Mouse (Mus musculus) ZHBTc4 (cell line): ENCODE data around the gene Cwc25.
"Not testable (repeated sequence)": the region's sequence is repeated elsewhere in the genome, so short reads cannot be mapped to it uniquely, and the experiment has no call there.

Source experiments
- DNase-seq: peaks from one replicate; pipeline ENCODE4 v3.0.0-alpha.2; 2011; ENCODE audit warnings: low read depth, low spot score

The Cwc25 gene

GRCm38 (mm10) chr11:97775808-97776496 is 9.6 kb upstream of the Cwc25 start, which contains the start of gene 1700001P01Rik:
Gene 1700001P01Rik (minus strand): TSS chr11:97775918.
- peak; percentile 87 for DNase-seq

DNA sequence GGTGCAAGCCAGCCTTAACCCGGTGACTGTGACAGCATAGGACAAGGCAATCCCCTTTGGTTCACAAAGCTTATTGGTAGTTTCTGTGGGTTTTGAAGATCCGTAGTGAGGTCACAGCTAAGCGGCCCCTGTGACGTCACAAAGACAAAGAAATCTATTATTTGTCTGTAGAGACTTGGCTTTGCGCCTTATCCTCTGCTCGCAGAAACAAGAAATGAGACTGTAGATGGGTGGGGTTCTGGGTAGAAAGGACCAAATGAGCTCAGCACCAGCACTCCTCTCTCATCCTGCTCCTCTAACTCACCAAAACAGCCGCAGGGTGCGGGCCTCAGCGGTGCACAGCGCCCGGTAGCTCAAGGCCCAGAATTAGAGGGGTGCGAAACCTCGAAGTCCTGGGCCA is 8.8 kb upstream of the Cwc25 start:
- DNase-seq, result peak; percentile 61

DNA sequence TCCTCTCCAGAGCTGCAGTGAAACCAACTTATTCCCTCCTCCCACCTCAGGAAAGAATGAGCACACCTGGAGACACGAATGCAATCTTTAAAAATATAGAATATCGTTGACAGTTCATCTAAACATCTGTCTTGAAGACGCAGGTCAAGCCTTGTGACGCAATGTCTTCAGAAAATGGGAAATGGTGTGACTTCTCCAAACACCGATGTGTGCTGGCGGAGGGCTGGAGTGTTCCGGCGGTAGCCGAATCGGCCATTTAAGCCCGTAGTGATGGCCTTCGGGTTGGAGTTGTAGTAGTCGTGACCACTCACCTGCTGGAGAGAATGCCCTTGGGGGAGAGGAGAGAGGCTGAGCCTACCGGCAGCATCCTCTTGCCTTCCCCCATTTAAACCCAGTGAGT is 5.1 kb upstream of the Cwc25 start:
- peak; percentile 41 for DNase-seq

DNA sequence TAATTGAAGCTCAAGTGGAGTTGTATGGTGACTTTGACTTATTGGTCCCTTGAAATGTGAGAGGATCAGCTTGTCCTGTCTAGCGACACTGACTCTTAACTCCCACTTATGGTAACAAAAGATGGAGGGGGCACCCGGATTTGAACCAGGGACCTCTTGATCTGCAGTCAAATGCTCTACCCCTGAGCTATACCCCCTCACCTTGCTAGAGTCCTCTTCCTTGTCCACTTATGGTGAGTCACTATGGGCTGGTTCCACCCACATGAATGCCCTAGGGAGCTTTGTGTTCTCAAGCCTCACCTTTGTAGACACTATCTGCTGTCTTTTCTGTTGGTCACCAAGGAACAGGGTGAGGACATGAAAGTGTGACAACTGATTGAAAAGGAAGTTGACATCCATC is 3.3 kb upstream of the Cwc25 start:
- DNase-seq, result no peak

- DNase-seq, result peak; percentile 61
Measured at GRCm38 (mm10) chr11:97761638-97762037, 4.7 kb downstream of the Cwc25 start.

GRCm38 (mm10) chr11:97758942-97759341 is 7.4 kb downstream of the Cwc25 start:
- DNase-seq, result no peak

DNA sequence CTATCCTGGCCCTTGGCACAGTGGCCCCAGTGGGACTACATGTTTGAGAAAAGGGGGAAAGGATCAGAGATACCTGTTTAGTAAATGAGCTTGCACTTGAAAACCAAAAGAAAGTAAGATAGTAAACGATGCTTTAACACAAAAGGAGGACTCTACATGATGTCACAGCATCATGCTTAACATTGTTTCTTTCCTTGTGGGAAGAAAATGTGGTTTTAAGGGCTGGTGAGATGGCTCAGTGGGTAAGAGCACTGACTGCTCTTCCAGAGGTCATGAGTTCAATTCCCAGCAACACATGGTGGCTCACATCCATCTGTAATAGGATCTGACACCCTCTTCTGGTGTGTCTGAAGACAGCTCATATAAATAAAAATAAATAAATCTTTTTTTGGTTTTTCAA is 8.2 kb downstream of the Cwc25 start:
- no peak for DNase-seq

DNA sequence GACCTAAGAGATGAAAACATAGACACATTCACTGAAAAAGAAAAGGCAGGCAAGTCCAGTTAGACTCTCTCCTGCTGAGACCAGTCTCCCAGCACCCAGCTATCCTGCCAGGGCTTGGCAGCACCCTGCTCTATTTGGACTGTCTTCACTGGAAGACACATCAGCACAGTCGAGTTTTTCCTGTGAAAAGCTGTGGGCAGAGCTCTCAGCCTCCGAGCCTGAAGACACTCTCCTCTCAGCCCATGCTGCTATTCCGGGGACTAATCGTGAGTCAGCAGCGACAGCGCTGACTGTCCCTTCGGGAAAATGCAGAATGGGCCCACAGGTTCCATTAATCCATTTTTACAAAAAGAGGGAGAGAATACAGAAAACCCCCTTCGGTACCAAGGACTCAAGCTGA is 13.1 kb downstream of the Cwc25 start:
- DNase-seq, result no peak

DNA sequence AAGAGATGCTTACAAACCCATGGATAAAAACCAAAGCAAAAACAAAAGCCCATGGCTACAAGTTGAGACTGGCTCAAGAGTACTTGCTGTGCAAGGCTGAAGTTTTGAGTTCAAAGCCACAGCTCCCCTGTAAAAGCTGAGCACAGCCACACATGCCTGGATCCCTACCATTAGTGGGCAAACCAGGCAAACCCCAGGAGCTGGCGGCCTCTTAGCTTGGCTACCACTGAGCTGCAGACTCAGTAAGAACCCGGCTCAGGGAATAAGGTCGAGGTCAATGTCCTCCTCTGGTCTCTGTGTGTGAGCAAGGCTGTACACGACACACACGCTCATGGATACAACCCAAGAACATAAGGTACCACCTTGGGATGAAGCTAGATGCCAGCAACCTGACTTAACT is 17.9 kb downstream of the Cwc25 start:
- no peak for DNase-seq

DNA sequence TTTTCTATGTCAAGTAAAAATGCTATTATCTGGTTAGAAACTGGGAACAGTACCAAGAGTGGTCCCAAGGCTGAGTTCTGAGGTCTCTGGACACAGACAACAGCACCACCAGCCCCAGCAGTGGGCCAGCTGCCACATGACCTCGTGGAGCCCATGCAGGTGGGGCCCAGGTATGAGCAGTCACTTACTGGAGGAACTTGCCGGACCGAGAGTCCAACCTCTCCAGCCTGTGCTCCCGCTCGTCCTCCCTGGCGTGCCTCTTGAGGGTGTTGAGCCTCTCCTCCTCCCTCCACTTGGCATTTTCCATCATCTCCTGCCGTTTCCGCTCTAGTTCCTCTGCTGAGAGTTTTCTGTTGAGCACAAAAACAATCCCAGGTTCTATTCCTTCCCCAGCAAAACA is 18.6 kb downstream of the Cwc25 start:
- DNase-seq, result no peak

- DNase-seq, result no peak
Measured at GRCm38 (mm10) chr11:97745331-97745721, 21.0 kb downstream of the Cwc25 start.

DNA sequence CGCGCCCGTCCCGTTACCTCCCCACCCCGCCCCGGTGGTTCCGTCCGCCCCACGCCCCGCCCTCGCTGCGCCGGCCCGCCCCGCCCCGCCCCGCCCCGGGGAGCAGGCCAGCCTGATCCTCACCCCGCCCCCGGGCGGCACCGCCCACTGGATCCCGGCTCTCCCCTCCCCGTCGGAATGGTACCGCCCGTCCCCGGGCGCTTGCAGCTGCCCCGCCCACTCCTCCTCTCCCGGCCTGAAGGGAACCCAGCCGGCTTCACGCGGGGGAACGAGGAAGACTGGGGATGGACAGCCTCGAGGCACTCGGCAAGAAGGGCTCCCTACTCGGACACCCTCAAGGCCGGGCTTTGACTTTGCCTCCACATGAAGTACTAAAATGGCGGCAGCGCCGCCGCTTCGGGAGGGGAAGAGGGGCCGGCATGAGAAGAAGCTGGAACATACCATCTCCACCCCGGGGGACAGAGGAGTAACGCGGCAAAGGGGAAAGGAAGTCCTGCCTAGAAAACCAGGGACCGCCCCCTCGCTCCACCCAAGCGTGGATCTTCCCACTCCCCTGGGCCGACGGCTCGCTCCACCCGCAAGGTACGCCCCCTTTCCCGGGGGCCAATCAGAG is 21.5 kb downstream of the Cwc25 start:
- DNase-seq, result peak; percentile 100

GRCm38 (mm10) chr11:97744063-97744717 is 22.2 kb downstream of the Cwc25 start, which contains the start of gene Pip4k2b:
Gene Pip4k2b (minus strand): TSS chr11:97744704.
- peak; percentile 61 for DNase-seq

- no peak for DNase-seq
Measured at GRCm38 (mm10) chr11:97743423-97743822, 22.9 kb downstream of the Cwc25 start.

DNA sequence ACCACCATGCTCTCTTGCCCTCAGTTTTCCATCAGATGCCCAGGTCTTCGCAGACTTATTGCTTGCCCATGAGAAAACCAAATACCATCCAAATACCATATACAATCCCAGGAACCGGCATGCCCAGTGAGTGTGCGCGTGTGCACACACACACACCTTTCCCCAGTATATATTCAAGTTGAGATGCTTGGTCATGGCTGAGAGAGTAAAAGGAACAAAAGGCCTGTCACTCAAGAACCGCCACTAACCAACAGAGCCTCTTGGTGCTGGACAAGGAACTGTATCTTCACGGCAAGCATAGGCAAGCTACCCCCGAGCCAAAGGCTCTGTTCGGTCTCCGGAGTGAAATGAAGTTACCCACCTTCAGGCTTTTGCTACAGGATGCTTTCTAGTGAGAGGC is 23.8 kb downstream of the Cwc25 start:
- DNase-seq, result no peak

DNA sequence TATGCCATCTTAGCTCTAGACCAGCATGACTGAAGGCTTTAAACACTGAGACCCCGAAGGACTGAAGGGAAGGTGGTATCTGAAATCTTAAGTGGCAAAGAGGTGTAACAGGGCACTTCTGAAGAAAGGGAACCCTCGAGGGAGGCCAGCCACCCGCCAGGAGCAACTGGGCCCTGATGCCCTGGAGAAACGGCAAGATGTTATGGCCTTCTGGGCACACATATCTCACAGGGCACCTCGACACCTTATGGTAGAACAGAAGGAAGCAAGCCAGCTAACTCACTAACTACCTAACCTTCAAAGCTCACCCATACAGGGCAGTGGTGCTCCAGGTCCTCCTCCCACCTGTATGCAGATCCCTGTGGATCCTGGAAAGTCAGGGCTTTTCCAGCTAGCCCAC is 24.2 kb downstream of the Cwc25 start:
- DNase-seq, result no peak

- peak; percentile 59 for DNase-seq
Measured at GRCm38 (mm10) chr11:97740190-97740589, 26.2 kb downstream of the Cwc25 start.

DNA sequence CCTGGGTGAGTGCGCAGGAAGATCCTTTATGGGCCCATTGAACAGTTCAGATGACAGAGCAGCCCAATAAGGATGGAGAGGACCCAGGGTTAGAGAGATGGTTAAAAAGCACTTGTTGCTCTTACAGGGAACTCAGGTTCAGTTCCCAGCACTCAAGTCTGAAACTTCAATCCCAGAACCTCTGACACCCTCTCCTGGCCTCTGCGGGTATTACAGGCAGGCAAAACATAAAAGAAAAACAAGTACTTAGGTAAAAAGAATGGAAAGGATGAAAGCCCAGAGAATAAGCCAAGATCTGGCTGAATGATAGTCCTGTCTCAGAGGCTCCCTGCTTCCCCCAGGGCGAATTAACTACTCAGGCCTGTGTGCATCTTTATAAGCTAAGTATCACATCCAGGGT is 27.2 kb downstream of the Cwc25 start:
- peak; percentile 84 for DNase-seq

- DNase-seq, result peak; percentile 80
Measured at GRCm38 (mm10) chr11:97738703-97739102, 27.7 kb downstream of the Cwc25 start.

GRCm38 (mm10) chr11:97737600-97737999 is 28.8 kb downstream of the Cwc25 start:
- no peak for DNase-seq

- DNase-seq, result no peak
Measured at GRCm38 (mm10) chr11:97736645-97737044, 29.7 kb downstream of the Cwc25 start.

DNA sequence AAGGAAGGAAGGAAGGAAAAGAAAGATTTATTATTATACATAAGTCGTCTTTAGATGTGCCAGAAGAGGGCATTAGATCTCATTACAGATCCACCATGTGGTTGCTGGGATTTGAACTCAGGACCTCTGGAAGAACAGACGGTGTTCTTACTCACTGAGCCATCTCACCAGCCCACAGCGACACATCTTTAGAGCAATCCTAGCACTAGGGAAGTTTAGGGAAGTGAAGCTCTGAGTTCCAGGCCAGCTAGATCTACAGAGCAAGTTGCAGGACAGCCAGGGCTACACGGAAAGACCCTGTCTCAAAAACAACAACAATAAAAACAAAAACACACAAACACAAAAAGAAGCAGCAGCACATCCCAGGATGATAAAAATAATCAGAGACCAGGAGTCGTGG is 31.5 kb downstream of the Cwc25 start:
- DNase-seq, result not testable (repeated sequence)

- no peak for DNase-seq
Measured at GRCm38 (mm10) chr11:97733689-97734088, 32.7 kb downstream of the Cwc25 start.
